Mouse (Mus musculus) limb, embryonic 10.5 days (tissue): ENCODE results near the gene Snrpg. TPM values are rescaled to one million over a fixed set of nuclear protein-coding genes. Genes with fewer than 3 reads are reported as not detected.
A peak's percentile ranks its signal among the peaks of the same experiment; 100 is the strongest.
"Not testable (repeated sequence)": the region's sequence is repeated elsewhere in the genome, so short reads cannot be mapped to it uniquely, and the experiment has no call there.

Source experiments
- DNase-seq: peaks from one replicate; pipeline ENCODE4 v3.0.0-alpha.2; 2017; ENCODE audit warnings: low spot score
- H3K27ac ChIP-seq: fragments of 300-500 bp; sonication (generic); 2 replicates; pipeline ENCODE4 v1.5.1; 2016; ENCODE audit warnings: mild to moderate bottlenecking
- H3K27me3 ChIP-seq: fragments of 300-500 bp; sonication (generic); 2 replicates; pipeline ENCODE4 v1.6.1; 2016; ENCODE audit warnings: low read depth, mild to moderate bottlenecking; ENCODE audit not compliant: poor library complexity, severe bottlenecking
- H3K36me3 ChIP-seq: fragments of 300-500 bp; sonication (generic); 2 replicates; pipeline ENCODE4 v1.6.1; 2016; ENCODE audit warnings: mild to moderate bottlenecking, moderate library complexity
- H3K4me1 ChIP-seq: fragments of 300-500 bp; sonication (generic); 2 replicates; pipeline ENCODE4 v1.6.1; 2016
- H3K4me3 ChIP-seq: fragments of 300-500 bp; sonication (generic); 2 replicates; pipeline ENCODE4 v1.5.1; 2016; ENCODE audit warnings: mild to moderate bottlenecking, moderate library complexity
- H3K9me3 ChIP-seq: fragments of 300-500 bp; sonication (generic); replicated peaks from 2 replicates; pipeline ENCODE4 v1.6.1; 2016; ENCODE audit warnings: mild to moderate bottlenecking
- WGBS: fragments of 180-500 bp; shearing (Covaris S2); methylation state at CpG from one replicate; pipeline ENCODE4 v1.1.7; 2016; 5-methylcytosine and 5-hydroxymethylcytosine counted together
- polyA plus RNA-seq: library from polyadenylated mRNA; unstranded; fragments of >200 nt; fragmentation: Nextera tagmentation; extraction: Ambion mirVana; gene quantifications from 2 replicates; pipeline ENCODE4 v1.2.1, GENCODE M21; 2016

Gene Snrpg
- 932 and 987 TPM in 2 replicates for polyA plus RNA-seq

DNA sequence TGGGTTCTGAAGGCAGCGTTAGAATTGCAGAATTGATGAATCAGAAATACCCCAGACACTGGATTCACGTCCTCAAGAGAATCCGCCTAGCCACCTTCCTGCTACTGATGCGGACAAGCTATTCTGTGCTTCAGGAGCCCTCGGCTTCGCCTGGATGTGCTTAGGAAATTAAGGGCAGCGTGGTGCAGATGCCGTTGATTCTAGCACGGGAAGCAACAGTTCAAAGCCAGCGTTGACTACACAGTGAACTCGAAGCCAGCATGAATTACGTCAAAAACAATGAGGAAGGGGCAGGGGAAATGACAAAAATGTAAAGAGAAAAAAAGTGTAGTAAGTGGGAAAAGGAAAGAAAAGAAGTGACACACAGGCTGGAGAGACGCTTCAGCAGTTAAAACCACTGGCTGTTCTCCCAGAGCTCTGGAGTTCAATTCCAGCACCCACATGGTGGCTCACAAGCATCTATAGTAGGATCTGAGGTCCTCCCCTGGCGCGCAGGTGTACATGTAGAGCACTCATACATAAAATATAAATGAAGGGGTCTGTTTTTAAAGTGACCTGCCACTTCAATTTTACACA, at the start of gene Snrpg:
Snrpg (plus strand) TSS at position 541 of the 576 bp plus-strand sequence.
- H3K4me3 ChIP-seq: peak within 1 kb of the TSS; percentile 92
- H3K27me3 ChIP-seq: no peaks in the 10 kb centered on the region
- no peaks in the 10 kb centered on the region for H3K9me3 ChIP-seq
- 20% methylated on average over 15 of the region's 15 CpGs for WGBS
- DNase-seq: peak; percentile 44
- H3K36me3 ChIP-seq: peaks cover 53% of the 10 kb centered on the region
- peaks cover 28% of the 10 kb centered on the region for H3K4me1 ChIP-seq
- H3K27ac ChIP-seq: peak within 1 kb of the TSS; percentile 92

DNA sequence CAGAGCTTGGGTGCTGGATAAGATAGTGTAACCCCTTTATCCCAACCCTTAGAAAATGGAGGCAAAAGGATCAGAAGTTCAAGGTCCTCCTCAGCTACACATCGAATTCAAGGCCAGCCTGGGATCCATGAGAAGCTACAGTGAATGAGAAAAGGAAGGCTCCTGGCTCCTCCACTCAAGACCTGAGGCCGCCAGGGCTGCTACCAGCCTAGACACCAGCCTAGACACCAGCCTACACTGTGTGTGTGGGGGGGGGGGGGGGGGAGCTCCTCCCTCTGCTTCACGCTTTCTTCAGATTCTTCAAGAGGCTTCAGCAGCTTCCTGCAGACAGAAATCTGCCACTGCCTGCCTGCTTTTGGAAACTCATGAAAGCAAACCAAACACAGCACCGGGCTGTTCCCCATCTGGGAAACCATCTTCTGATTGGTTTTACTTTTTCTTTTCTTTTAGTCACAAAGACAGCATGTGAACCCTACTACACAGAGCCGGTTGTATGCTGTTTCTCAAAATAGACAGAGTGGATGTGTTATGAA, 49.0 kb upstream of the Snrpg start:
- no peak overlapping the region for H3K4me3 ChIP-seq
- no peaks in the 10 kb centered on the region for H3K4me1 ChIP-seq
- no peak for DNase-seq
- no peaks in the 10 kb centered on the region for H3K36me3 ChIP-seq
- no peaks in the 10 kb centered on the region for H3K27me3 ChIP-seq
- H3K9me3 ChIP-seq: no peaks in the 10 kb centered on the region
- no peak overlapping the region for H3K27ac ChIP-seq
- WGBS: 86% methylated on average over 5 of the region's 5 CpGs

DNA sequence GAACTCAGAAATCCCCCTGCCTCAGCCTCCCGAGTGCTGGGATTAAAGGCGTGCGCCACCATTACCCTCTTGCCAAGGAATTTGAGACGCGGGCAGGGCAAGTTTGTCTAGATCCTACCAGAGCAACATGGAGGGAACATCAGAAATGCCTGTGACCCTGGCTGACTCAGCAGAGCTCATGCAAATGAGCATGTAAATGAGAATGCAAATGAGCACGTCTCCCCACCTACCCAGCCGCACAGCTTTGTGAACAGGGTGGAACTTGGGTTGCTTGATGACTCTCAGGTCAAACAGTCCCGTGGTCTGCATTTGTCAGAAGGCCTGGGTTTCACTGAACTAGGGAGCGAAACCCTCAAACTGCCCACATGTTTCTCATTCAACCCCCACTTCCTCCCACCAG, 48.1 kb upstream of the Snrpg start:
- no peaks in the 10 kb centered on the region for H3K4me1 ChIP-seq
- no peaks in the 10 kb centered on the region for H3K36me3 ChIP-seq
- no peaks in the 10 kb centered on the region for H3K27me3 ChIP-seq
- no peaks in the 10 kb centered on the region for H3K9me3 ChIP-seq
- DNase-seq: no peak
- H3K27ac ChIP-seq: no peak overlapping the region
- no peak overlapping the region for H3K4me3 ChIP-seq
- 89% methylated on average over 9 of the region's 9 CpGs for WGBS

DNA sequence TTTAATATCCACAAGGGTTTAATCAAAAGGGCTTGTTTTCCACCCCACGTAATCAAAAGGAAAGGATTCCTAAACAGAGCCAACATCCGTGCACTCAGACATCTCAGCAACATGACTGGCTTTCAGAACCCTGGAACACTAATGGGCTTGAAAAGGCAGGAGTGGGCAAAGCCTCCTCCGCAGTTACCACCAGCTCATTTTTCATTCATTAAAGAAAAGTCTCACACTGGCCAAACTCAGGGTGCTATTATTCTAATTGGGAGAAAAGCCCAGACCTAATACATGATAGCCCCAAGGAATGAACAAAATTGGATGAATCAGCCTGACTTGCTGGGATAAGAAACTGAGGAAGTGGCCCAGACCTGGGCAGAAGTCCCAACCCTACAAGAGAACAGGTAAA, 46.7 kb upstream of the Snrpg start:
- no peak for DNase-seq
- 90% methylated on average over 3 of the region's 3 CpGs for WGBS

DNA sequence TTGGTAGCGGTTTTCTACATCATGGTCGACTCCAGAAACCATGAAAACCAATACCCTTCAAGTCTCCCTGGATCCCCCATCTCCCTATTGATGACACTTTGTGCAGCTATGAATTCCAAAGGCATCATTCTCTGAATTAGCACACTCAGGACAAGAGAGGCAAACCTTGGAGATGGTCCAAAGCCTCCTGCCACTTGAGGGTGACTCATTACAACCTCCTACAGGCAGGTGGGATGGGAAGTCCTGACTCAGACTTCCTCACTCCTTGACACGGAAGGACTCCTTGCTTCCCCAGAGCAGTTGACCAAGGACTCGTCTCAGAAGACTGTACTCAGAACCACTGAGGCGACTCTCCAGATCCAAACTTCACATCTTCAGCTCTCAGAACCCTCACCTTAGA, 45.5 kb upstream of the Snrpg start:
- Histone ChIP-seq H3K36me3 (no peaks in the 10 kb centered on the region), H3K27me3 (no peaks in the 10 kb centered on the region), H3K27ac (no peak overlapping the region), H3K4me3 (no peak overlapping the region), H3K9me3 (no peaks in the 10 kb centered on the region), H3K4me1 (peaks cover 3% of the 10 kb centered on the region)
- WGBS: 87% methylated on average over 5 of the region's 5 CpGs
- DNase-seq: no peak

More for the DNA sequence above, 46.7 kb upstream of the Snrpg start:
- Histone ChIP-seq H3K36me3 (no peaks in the 10 kb centered on the region), H3K27ac (no peak overlapping the region), H3K4me1 (peaks cover 3% of the 10 kb centered on the region), H3K27me3 (no peaks in the 10 kb centered on the region), H3K4me3 (no peak overlapping the region), H3K9me3 (no peaks in the 10 kb centered on the region)

DNA sequence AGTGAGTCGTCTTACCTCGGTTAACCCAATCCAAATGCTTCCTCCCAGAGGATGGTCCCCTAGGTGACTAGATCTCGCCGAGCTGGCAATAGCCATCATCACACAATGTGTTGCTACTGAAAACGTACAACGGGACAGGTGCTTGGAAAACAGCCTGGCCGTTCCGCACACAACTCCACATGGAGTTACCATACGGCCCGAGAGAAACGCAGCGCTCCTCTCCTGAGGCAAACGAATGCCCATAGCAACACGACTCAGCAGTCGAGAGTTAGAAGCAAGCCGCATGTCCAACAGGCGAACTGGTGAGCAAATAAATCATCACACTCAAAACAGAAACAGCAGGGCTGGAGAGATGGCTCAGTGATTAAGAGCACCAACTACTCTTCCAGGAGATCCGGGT, 44.2 kb upstream of the Snrpg start:
- 92% methylated on average over 18 of the region's 18 CpGs for WGBS
- no peak for DNase-seq

DNA sequence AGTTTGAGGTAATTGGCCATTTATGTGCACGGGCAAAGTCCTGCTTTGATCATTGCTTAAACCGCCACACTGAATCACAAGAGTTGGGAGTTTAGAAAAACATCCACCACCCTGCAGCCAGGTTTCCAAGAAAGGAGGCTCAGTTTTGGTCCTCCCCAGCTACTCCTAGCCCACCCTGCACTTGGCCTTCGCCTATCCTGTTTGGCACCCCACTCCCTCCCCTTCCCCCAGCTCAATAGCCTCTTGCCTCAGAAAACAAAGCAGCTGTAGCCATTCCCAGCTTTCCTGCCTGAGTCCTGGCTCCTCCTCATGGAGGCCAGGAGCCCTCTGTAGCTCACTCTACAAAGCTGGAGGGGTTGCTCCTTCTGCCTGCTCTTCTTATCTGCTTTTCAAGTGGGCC, 42.7 kb upstream of the Snrpg start:
- 66% methylated on average over 3 of the region's 3 CpGs for WGBS
- Histone ChIP-seq H3K27ac (no peak overlapping the region), H3K4me1 (peaks cover 3% of the 10 kb centered on the region), H3K36me3 (no peaks in the 10 kb centered on the region), H3K9me3 (no peaks in the 10 kb centered on the region), H3K4me3 (no peak overlapping the region), H3K27me3 (no peaks in the 10 kb centered on the region)
- no peak for DNase-seq

More for the DNA sequence above, 44.2 kb upstream of the Snrpg start:
- no peaks in the 10 kb centered on the region for H3K36me3 ChIP-seq
- no peak overlapping the region for H3K27ac ChIP-seq
- no peak overlapping the region for H3K4me3 ChIP-seq
- peaks cover 3% of the 10 kb centered on the region for H3K4me1 ChIP-seq
- H3K27me3 ChIP-seq: no peaks in the 10 kb centered on the region
- H3K9me3 ChIP-seq: no peaks in the 10 kb centered on the region

DNA sequence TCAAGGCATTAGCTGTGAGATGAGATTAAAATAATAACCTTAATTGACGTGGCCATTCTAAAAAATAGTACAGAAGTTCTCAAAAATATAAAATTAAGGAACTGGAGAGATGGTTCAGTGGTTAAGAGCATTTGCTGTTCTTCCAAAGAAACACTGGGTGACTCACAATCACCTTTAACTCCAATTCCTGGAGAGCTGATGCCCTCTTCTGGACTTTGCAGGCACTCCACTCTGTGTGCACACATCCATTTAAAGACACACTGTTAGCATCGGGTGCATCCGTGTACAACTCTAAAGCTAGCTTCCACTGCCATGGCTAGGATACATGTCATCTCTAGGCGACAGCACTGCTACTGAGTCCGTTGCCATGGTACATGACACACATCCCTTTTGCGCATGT, 41.2 kb upstream of the Snrpg start:
- DNase-seq: no peak
- H3K27ac ChIP-seq: no peak overlapping the region
- peaks cover 3% of the 10 kb centered on the region for H3K4me1 ChIP-seq
- H3K36me3 ChIP-seq: no peaks in the 10 kb centered on the region
- H3K27me3 ChIP-seq: no peaks in the 10 kb centered on the region
- H3K4me3 ChIP-seq: no peak overlapping the region
- H3K9me3 ChIP-seq: no peaks in the 10 kb centered on the region
- 95% methylated on average over 6 of the region's 6 CpGs for WGBS

DNA sequence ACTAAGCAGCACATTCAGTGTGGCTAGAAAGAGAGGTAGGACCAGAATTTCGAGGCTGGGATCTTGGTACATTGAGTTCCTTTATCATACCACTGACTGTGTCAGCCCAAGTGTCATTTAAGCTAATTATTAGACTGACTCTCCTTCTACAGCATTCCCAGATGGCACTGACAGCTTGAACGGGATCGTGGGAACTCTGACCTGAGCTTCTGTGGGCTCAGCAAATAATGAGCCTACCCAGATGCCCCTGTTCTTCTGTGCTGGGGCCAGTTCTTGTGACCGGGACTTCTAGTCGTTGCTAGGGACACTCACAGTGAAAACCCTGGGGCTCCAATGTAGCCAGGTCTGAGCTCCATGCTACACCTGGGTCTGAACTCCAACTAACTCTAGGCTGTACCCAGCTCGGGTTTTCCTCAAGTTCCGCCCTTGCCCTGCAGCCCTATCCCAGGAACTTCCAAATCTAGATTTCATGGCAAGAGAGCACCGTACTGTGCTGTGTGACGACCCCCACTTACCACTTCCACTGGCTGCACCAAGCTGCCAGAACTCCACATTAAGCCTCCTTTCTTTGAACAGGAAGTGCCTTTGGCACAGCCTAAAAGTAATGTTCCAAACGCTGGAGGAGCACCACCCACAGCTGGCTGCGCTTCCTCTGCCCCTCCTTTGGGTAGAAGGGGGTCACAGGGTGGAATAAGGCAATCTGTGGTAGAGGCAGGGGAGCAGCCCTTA, 35.8 kb upstream of the Snrpg start:
- no peaks in the 10 kb centered on the region for H3K27me3 ChIP-seq
- H3K4me1 ChIP-seq: no peaks in the 10 kb centered on the region
- no peak for DNase-seq
- no peak overlapping the region for H3K27ac ChIP-seq
- WGBS: 79% methylated on average over 11 of the region's 11 CpGs
- no peaks in the 10 kb centered on the region for H3K36me3 ChIP-seq
- no peak overlapping the region for H3K4me3 ChIP-seq
- no peaks in the 10 kb centered on the region for H3K9me3 ChIP-seq

DNA sequence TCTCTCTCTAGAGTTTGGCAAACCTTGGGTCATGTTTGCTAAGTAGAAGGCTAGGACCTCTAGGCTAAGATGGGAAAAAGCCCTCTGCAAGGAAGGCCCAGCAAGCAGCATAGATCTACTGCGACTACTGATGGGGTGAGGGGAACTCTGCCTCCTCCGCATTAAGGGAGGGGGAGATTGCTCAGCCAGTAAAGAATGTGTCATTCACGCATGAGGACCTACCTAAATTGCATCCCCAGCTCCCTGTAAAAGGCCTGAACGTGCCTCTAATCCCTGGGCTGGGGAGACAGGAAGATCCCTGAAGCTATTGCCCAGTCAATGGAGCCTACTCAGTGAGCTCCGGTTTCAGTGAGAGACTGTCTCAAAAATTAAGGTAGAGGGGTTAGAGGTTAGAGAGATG, 35.2 kb upstream of the Snrpg start:
- Histone ChIP-seq H3K9me3 (no peaks in the 10 kb centered on the region), H3K4me3 (no peak overlapping the region)
- 80% methylated on average over 5 of the region's 5 CpGs for WGBS

DNA sequence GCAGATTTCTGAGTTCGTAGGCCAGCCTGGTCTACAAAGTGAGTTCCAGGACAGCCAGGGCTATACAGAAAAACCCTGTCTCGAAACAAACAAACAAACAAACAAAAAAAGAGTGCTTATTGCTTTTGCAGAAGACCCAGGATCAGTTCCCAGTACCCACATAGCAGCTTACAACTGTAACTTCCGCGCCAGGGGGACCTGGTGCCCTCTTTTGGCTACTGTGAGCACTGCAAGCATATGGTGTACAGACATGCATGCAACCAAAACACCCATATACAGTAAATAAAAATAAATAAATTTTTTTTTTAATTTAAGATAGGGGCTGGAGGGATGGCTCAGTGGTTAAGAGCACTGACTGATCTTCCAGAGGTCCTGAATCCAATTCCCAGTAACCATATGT, 34.8 kb upstream of the Snrpg start:
- H3K36me3 ChIP-seq, H3K9me3 ChIP-seq, H3K27ac ChIP-seq, DNase-seq, H3K4me1 ChIP-seq, H3K27me3 ChIP-seq, H3K4me3 ChIP-seq: not testable (repeated sequence)
- 87% methylated on average over 4 of the region's 4 CpGs for WGBS

More for the DNA sequence above, 35.2 kb upstream of the Snrpg start:
- Histone ChIP-seq H3K36me3 (no peaks in the 10 kb centered on the region), H3K4me1 (no peaks in the 10 kb centered on the region), H3K27me3 (no peaks in the 10 kb centered on the region), H3K27ac (no peak overlapping the region)
- no peak for DNase-seq

DNA sequence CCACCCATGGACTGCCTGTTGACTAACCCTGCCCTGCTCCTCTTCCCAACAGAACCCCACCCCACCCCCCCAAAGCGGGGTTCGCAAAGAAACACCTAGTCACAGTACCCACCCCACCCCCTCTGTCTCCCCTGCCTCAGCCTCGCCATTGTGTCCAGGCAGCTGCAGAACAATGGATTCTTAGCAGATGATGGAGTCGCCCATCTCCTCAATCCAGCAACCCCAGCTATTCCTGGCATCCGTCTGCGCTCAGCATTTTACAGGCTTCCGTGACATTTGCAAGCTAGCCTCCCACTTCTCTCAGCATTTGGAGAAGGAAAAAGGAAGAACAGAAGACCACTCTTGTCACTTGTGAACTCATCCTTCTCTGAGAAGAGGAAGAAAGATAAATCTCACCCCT, 27.4 kb upstream of the Snrpg start:
- H3K4me3 ChIP-seq: no peak overlapping the region
- no peak for DNase-seq

DNA sequence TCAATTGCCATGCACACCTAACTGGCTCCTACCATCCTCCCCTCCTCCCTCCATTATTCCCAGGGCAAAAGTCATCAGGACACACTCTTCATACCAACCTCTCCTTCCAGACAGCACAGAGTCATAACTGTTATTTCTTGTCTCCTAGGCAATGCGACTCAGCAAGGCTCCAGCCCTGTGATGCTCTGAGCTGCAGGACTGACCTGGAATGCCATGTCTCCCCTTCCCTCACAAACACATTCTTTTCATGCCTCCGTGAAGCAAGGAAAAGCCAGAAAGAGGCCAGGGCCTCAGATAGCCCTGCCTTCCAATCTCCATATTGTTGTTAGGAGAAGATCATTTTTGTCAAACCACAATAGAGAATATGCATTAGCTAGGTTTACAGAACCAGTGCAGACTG, 25.0 kb upstream of the Snrpg start:
- Histone ChIP-seq H3K27ac (no peak overlapping the region), H3K9me3 (no peaks in the 10 kb centered on the region), H3K4me1 (peaks cover 14% of the 10 kb centered on the region), H3K4me3 (no peak overlapping the region), H3K36me3 (no peaks in the 10 kb centered on the region), H3K27me3 (no peaks in the 10 kb centered on the region)
- 73% methylated on average over 2 of the region's 2 CpGs for WGBS
- DNase-seq: no peak

More for the DNA sequence above, 27.4 kb upstream of the Snrpg start:
- Histone ChIP-seq H3K36me3 (no peaks in the 10 kb centered on the region), H3K27ac (0 out of 2 replicates have a peak overlapping the region, but pooled peaks have one; percentile 46), H3K27me3 (no peaks in the 10 kb centered on the region), H3K4me1 (peaks cover 14% of the 10 kb centered on the region), H3K9me3 (no peaks in the 10 kb centered on the region)
- WGBS: 26% methylated on average over 7 of the region's 7 CpGs
